Mouse (Mus musculus) heart, embryonic 14.5 days (tissue): ENCODE results near the gene Tes. TPM values are rescaled to one million over a fixed set of nuclear protein-coding genes. Genes with fewer than 3 reads are reported as not detected.

Experiments used
- ATAC-seq: fragments of 200-750 bp; cut with Nextera tagmentation; 2 replicates; pipeline ENCODE4 v1.8.0; 2017; ENCODE audit warnings: low read depth, moderate TSS enrichment; ENCODE audit not compliant: insufficient number of reproducible peaks, insufficient read depth, low FRiP score
- H3K27ac ChIP-seq, 2 experiments: fragments of 200-500 bp in 1 of 2; fragments of 300-500 bp in 1 of 2; sonication (generic) in 1 of 2; replicated peaks in 1 of 2; 2 replicates each; pipeline ENCODE4 v1.5.1; 2012 to 2014; ENCODE audit warnings: low read depth in 2 of 2, low read length in 2 of 2, control low read depth in 1 of 2, mild to moderate bottlenecking in 1 of 2, mixed read lengths in 1 of 2; ENCODE audit not compliant: control insufficient read depth in 1 of 2, insufficient read depth in 1 of 2
- H3K27me3 ChIP-seq: fragments of 300-500 bp; sonication (generic); 2 replicates; pipeline ENCODE4 v1.6.1; 2014; ENCODE audit warnings: mild to moderate bottlenecking, low read length, control low read depth; ENCODE audit not compliant: control insufficient read depth, insufficient read depth
- H3K36me3 ChIP-seq: fragments of 300-500 bp; sonication (generic); 2 replicates; pipeline ENCODE4 v1.6.1; 2014; ENCODE audit warnings: mild to moderate bottlenecking, control low read depth, low read length, mixed read lengths; ENCODE audit not compliant: control insufficient read depth, insufficient read depth
- H3K4me1 ChIP-seq, 2 experiments: fragments of 200-500 bp in 1 of 2; fragments of 300-500 bp in 1 of 2; sonication (generic) in 1 of 2; 2 replicates each; pipeline ENCODE4 v1.6.1; 2012 to 2014; ENCODE audit warnings: low read length in 2 of 2, control low read depth in 1 of 2, mixed read lengths in 1 of 2; ENCODE audit not compliant: control insufficient read depth in 2 of 2, insufficient read depth in 2 of 2
- H3K4me2 ChIP-seq: fragments of 300-500 bp; sonication (generic); 2 replicates; pipeline ENCODE4 v1.6.1; 2014; ENCODE audit warnings: mild to moderate bottlenecking, low read length
- H3K4me3 ChIP-seq, 2 experiments: fragments of 200-500 bp in 1 of 2; fragments of 300-500 bp in 1 of 2; sonication (generic) in 1 of 2; 2 replicates each; pipeline ENCODE4 v1.5.1; 2012 to 2014; ENCODE audit warnings: low read length in 2 of 2, mild to moderate bottlenecking in 2 of 2, control low read depth in 1 of 2, low read depth in 1 of 2, moderate library complexity in 1 of 2; ENCODE audit not compliant: control insufficient read depth in 1 of 2, insufficient read depth in 1 of 2
- H3K9ac ChIP-seq: fragments of 300-500 bp; sonication (generic); 2 replicates; pipeline ENCODE4 v1.6.1; 2014; ENCODE audit warnings: mild to moderate bottlenecking, low read length
- H3K9me3 ChIP-seq: fragments of 300-500 bp; sonication (generic); 2 replicates; pipeline ENCODE4 v1.6.1; 2016; ENCODE audit warnings: low read length, control low read depth; ENCODE audit not compliant: control insufficient read depth
- WGBS: fragments of 180-500 bp; shearing (Covaris S2); extraction: QIAGEN DNeasy Blood & Tissue Kit; methylation state at CpG from one replicate; pipeline ENCODE4 v1.1.7; 2014; 5-methylcytosine and 5-hydroxymethylcytosine counted together
- polyA plus RNA-seq: library from polyadenylated mRNA; unstranded; fragments of >200 nt; fragmentation: Nextera tagmentation; extraction: Ambion mirVana; gene quantifications from 2 replicates; pipeline ENCODE4 v1.2.1, GENCODE M21; 2014

Gene Tes
- polyA plus RNA-seq, 1 experiment from 2014 or later, result 15.6 TPM

DNA sequence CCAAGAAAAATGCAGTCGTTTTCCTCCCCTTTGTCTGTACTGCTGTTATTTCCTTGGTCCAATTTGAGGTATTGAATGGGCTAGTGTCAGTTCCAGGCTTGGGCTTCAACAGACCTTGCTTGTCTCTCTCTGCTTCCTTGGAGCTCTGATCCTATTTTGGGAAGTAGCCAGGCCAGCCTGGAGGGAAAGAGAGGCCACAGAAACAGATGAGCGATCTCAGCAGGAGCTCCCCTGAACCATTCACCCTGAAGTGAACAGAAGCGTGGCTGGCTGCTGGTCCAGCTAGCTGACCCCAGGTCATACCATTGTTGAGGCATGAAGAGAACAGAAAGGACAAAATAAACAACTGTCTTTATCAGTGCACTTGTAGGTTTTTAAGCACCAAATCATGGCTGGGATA is 12.8 kb downstream of the Tes start:
- no peak overlapping the region for H3K4me3 ChIP-seq
- peaks cover 40% of the 10 kb centered on the region for H3K27me3 ChIP-seq

GRCm38 (mm10) chr6:17079304-17079703 is 14.4 kb downstream of the Tes start:
- WGBS, result 59% methylated on average over 5 of the region's 5 CpGs
- ATAC-seq, result no peak
- H3K4me2 ChIP-seq, result no peak overlapping the region
- no peak overlapping the region for H3K4me3 ChIP-seq
- H3K36me3 ChIP-seq, result no peaks in the 10 kb centered on the region
- peaks cover 35% of the 10 kb centered on the region for H3K27me3 ChIP-seq
- H3K27ac ChIP-seq, result no peak overlapping the region
- no peak overlapping the region for H3K9ac ChIP-seq
- H3K4me1 ChIP-seq, result peaks cover 2 to 5% of the 10 kb centered on the region in 2 experiments; a peak in 1 of 4 replicates
- no peaks in the 10 kb centered on the region for H3K9me3 ChIP-seq

More for the DNA sequence above, 12.8 kb downstream of the Tes start:
- no peak overlapping the region for H3K27ac ChIP-seq
- 28% methylated on average over 3 of the region's 3 CpGs for WGBS
- H3K4me2 ChIP-seq, result no peak overlapping the region
- no peak for ATAC-seq
- no peak overlapping the region for H3K9ac ChIP-seq
- no peaks in the 10 kb centered on the region for H3K9me3 ChIP-seq
- H3K4me1 ChIP-seq, result peaks cover 2 to 5% of the 10 kb centered on the region in 2 experiments; a peak in 1 of 4 replicates
- no peaks in the 10 kb centered on the region for H3K36me3 ChIP-seq

DNA sequence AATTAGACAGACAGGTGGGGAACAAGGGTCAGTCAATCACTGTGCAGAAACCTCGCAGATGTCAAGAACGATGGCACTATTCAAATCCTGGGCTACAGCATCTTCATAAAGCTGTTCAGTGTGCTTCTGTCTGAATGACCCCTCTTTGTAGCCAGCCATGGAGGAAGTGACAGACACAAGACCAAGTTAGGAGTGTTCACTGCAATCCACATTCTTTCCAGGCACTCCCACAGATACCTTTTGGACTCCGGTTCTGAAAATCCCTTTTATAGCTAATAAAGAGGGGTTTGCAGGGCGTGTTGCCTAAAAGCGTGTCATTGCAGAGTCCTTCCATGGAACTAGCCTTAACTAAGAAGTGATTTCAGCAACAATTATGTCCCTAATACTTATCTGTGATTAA is 14.9 kb downstream of the Tes start:
- H3K27me3 ChIP-seq, result peaks cover 30% of the 10 kb centered on the region
- no peak overlapping the region for H3K4me3 ChIP-seq
- no peaks in the 10 kb centered on the region for H3K9me3 ChIP-seq
- ATAC-seq, result no peak
- H3K9ac ChIP-seq, result no peak overlapping the region
- peaks cover 2 to 5% of the 10 kb centered on the region in 2 experiments; a peak in 1 of 4 replicates for H3K4me1 ChIP-seq
- WGBS, result 62% methylated on average over 5 of the region's 5 CpGs
- H3K4me2 ChIP-seq, result no peak overlapping the region
- no peak overlapping the region for H3K27ac ChIP-seq
- no peaks in the 10 kb centered on the region for H3K36me3 ChIP-seq

- H3K4me2 ChIP-seq, result no peak overlapping the region
- H3K36me3 ChIP-seq, result no peaks in the 10 kb centered on the region
- peaks cover 2 to 5% of the 10 kb centered on the region in 2 experiments; a peak in 1 of 4 replicates for H3K4me1 ChIP-seq
- no peaks in the 10 kb centered on the region for H3K9me3 ChIP-seq
- H3K27me3 ChIP-seq, result peaks cover 17% of the 10 kb centered on the region
- no peak overlapping the region for H3K9ac ChIP-seq
- WGBS, result 74% methylated on average over 4 of the region's 4 CpGs
- no peak overlapping the region for H3K4me3 ChIP-seq
- no peak for ATAC-seq
- H3K27ac ChIP-seq, result no peak overlapping the region
Observed at GRCm38 (mm10) chr6:17082238-17082637, 17.3 kb downstream of the Tes start.

DNA sequence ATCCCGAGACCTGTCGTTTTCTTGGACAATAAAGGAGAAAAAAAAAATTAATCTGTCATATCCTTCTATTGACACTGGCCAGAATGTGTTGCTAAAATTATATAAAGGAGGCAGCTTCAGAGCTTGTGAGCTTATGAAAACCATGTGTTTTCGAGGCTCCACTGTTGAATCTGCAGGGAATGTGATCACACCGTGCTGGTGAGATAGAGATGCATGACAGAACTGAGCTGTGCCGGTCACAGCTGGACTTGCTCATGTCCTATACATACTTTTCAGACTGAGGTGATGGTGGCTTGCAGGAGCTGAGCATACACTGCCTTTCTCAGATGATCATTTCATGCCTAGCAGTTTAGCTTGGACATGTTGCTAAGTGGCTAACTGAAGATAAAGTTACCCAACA is 17.9 kb downstream of the Tes start:
- Histone ChIP-seq H3K4me3 (no peak overlapping the region), H3K27me3 (peaks cover 19% of the 10 kb centered on the region), H3K4me1 (peaks cover under 1 to 2% of the 10 kb centered on the region in 2 experiments; a peak in 1 of 4 replicates), H3K36me3 (no peaks in the 10 kb centered on the region), H3K4me2 (no peak overlapping the region), H3K9me3 (no peaks in the 10 kb centered on the region), H3K27ac (no peak overlapping the region), H3K9ac (no peak overlapping the region)
- WGBS, result 68% methylated on average over 5 of the region's 5 CpGs
- ATAC-seq, result no peak

- no peaks in the 10 kb centered on the region for H3K9me3 ChIP-seq
- no peak overlapping the region for H3K27ac ChIP-seq
- H3K4me3 ChIP-seq, result no peak overlapping the region
- H3K9ac ChIP-seq, result no peak overlapping the region
- no peaks in the 10 kb centered on the region for H3K36me3 ChIP-seq
- H3K4me1 ChIP-seq, result no peaks in the 10 kb centered on the region
- H3K27me3 ChIP-seq, result peaks cover 17% of the 10 kb centered on the region
- H3K4me2 ChIP-seq, result no peak overlapping the region
- WGBS, result 58% methylated on average over 6 of the region's 6 CpGs
- ATAC-seq, result no peak
Observed at GRCm38 (mm10) chr6:17087485-17087884, 22.5 kb downstream of the Tes start.

DNA sequence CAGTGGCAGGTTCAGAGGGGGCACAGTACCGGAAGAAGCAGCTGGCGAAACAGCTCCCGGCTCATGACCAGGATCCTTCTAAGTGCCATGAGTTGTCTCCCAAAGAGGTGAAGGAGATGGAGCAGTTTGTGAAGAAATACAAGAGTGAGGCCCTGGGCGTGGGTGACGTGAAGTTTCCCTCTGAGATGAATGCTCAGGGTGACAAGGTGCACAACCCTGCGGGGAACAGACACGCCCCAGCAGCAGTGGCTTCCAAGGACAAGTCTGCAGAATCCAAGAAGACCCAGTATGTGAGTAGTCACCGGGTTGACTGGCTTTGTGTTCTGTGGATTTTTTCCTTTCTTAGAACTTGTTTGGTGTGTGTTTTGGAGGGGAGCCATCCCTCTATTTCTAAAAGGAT is 32.4 kb downstream of the Tes start:
- Histone ChIP-seq H3K27me3 (peaks cover 8% of the 10 kb centered on the region; the same call in 1 of the 2 replicates), H3K27ac (no peak overlapping the region), H3K9me3 (no peaks in the 10 kb centered on the region), H3K9ac (no peak overlapping the region), H3K4me1 (peaks cover 0 to 4% of the 10 kb centered on the region in 2 experiments; a peak in 1 of 4 replicates), H3K4me3 (no peak overlapping the region), H3K36me3 (no peaks in the 10 kb centered on the region), H3K4me2 (no peak overlapping the region)
- no peak for ATAC-seq
- 93% methylated on average over 8 of the region's 8 CpGs for WGBS

- Histone ChIP-seq H3K36me3 (no peaks in the 10 kb centered on the region), H3K27ac (no peak overlapping the region), H3K27me3 (0 out of 2 replicates have a peak, but pooled peaks cover 5% of the 10 kb centered on the region), H3K4me3 (no peak overlapping the region), H3K9ac (no peak overlapping the region), H3K4me2 (no peak overlapping the region), H3K4me1 (no peaks in the 10 kb centered on the region), H3K9me3 (no peaks in the 10 kb centered on the region)
- 87% methylated on average over 9 of the region's 9 CpGs for WGBS
- no peak for ATAC-seq
Observed at GRCm38 (mm10) chr6:17098559-17098958, 33.6 kb downstream of the Tes start.
